Mouse (Mus musculus): ENCODE results near the gene Rab30. TPM values are rescaled to one million over a fixed set of nuclear protein-coding genes. Genes with fewer than 3 reads are reported as not detected.

The Rab30 gene
- 21.4 and 21.8 TPM in 2 replicates for polyA plus RNA-seq (2015; fragmentation: Nextera tagmentation; extraction: Ambion mirVana)

DNA sequence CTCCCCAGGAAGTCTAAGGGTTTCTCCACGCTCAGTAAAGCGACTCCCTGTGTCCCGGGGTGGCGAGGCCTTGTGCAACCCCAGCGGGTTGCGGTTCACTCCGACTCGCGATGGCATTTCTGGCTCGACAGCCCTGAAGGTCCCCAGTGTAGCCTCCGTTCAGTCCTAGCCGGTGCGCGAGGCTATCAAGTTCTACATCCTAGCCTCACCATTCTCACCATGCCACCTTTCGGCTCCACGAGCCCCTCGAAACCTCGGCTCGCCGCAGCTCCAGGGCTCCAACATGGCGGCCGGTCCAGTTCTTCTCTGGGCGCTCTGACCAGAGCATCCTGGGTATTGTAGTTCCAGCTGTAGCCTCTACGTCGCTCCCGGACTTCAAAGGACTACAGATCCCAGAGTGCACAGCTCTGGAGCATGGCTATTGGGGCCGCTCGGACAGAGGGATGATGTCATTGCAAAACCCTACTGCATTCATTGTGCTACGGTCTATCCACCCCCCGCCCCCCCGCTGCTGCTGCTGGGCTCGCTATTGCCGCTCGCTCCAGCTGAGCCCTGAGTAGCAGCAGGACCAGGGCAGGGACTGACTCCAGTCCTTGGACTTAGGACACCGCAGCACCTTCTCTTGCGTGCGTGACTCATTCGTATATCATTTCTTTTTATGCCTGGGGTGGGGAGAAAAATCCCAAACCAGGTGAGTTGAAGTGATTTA is at the start of gene Rab30:
Gene Rab30, plus strand, starts transcription at position 452 of the 709 bp plus-strand sequence.
- 0 out of 2 replicates have a peak, but pooled peaks cover 5% of the 10 kb centered on the region for H3K36me3 ChIP-seq
- H3K27ac ChIP-seq (replicated peaks) = peak within 1 kb of the TSS; percentile 95
- H3K9me3 ChIP-seq (replicated peaks) = no peaks in the 10 kb centered on the region
- peaks cover 28% of the 10 kb centered on the region for H3K4me1 ChIP-seq
- H3K9ac ChIP-seq = peak within 1 kb of the TSS; percentile 87
- no peaks in the 10 kb centered on the region for H3K27me3 ChIP-seq
- peak; percentile 100 for ATAC-seq (ENCODE audit: insufficient number of reproducible peaks, low FRiP score, low TSS enrichment, low read depth)
- peak within 1 kb of the TSS; percentile 84 for H3K4me3 ChIP-seq (replicated peaks)
- WGBS = under 1% methylated on average over 38 of the region's 38 CpGs
- H3K4me2 ChIP-seq (replicated peaks) = peak within 1 kb of the TSS; percentile 81

DNA sequence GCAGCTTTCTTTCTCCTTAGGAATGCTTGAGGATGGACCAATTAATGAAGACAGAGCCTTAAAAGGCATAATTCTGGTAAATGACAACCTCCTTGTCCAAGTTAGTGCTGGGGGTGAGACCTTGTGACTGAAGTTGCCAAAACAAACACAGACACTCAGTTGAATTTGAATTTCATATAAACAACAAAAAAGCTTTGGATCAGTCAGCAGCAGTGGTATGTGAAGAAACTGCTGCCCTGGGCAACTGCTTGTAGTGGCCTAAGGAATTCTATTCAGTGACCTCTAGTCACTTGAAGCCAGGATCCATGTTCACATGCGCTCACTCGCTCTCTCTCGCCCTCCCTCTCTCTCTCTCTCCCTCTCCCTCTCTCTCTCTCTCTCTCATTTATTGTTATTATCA is 45.0 kb upstream of the Rab30 start:
- Histone ChIP-seq H3K27ac (replicated peaks) (no peak overlapping the region), H3K4me2 (replicated peaks) (no peak overlapping the region), H3K27me3 (no peaks in the 10 kb centered on the region), H3K4me3 (replicated peaks) (no peak overlapping the region), H3K36me3 (no peaks in the 10 kb centered on the region), H3K4me1 (no peaks in the 10 kb centered on the region), H3K9me3 (replicated peaks) (no peaks in the 10 kb centered on the region), H3K9ac (no peak overlapping the region)
- no peak for ATAC-seq (ENCODE audit: insufficient number of reproducible peaks, low FRiP score, low TSS enrichment, low read depth)
- 82% methylated on average over 3 of the region's 3 CpGs for WGBS

DNA sequence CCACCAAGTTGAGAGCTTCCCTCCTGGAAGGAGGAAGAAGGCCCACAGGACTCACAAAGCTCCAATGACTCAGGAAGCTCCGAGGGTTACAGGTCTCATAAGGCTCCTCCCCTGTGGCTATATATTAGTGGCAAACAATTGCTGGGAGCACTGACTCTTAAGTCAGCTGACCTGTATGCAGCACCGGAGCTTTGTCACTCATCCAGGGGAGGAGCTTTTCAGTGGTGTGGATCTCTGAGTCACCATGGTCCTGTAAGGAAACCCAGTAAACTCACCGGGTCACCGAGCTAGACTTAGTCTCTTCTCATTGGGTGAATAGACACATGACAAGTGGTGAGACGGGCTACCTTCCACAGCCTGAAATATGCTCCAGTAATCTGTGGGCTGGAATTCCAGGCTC is 42.6 kb upstream of the Rab30 start:
- H3K4me1 ChIP-seq = no peaks in the 10 kb centered on the region
- no peak overlapping the region for H3K4me2 ChIP-seq (replicated peaks)
- ATAC-seq (ENCODE audit: insufficient number of reproducible peaks, low FRiP score, low TSS enrichment, low read depth) = no peak
- H3K27me3 ChIP-seq = no peaks in the 10 kb centered on the region
- H3K36me3 ChIP-seq = no peaks in the 10 kb centered on the region
- no peak overlapping the region for H3K4me3 ChIP-seq (replicated peaks)
- no peak overlapping the region for H3K9ac ChIP-seq
- H3K27ac ChIP-seq (replicated peaks) = no peak overlapping the region
- 75% methylated on average over 5 of the region's 5 CpGs for WGBS
- H3K9me3 ChIP-seq (replicated peaks) = no peaks in the 10 kb centered on the region

DNA sequence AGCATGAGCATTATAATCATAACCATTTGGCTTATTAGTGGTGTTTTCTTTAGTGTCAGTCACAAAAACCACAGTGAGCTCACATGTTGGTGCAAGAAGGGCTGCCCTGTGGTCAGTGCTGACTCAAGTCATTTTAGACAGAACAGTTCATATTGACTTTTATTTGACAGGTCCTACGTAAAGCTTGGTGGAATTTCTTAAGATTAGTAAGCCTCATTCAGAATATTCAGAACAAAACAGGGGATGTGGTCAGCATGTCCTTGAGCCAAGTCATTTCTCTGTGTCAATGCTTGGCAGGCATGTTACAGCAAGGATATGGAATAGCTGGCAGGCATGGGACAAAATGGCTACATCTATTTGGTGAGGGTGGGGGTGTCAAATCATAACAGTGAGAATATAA is 37.7 kb upstream of the Rab30 start:
- ATAC-seq (ENCODE audit: insufficient number of reproducible peaks, low FRiP score, low TSS enrichment, low read depth) = no peak
- Histone ChIP-seq H3K4me3 (replicated peaks) (no peak overlapping the region), H3K4me1 (peaks cover 6% of the 10 kb centered on the region; the same call in 1 of the 2 replicates), H3K27me3 (no peaks in the 10 kb centered on the region), H3K27ac (replicated peaks) (no peak overlapping the region), H3K9ac (no peak overlapping the region), H3K9me3 (replicated peaks) (no peaks in the 10 kb centered on the region), H3K4me2 (replicated peaks) (no peak overlapping the region), H3K36me3 (no peaks in the 10 kb centered on the region)
- 68% methylated on average over 1 of the region's 1 CpGs for WGBS

DNA sequence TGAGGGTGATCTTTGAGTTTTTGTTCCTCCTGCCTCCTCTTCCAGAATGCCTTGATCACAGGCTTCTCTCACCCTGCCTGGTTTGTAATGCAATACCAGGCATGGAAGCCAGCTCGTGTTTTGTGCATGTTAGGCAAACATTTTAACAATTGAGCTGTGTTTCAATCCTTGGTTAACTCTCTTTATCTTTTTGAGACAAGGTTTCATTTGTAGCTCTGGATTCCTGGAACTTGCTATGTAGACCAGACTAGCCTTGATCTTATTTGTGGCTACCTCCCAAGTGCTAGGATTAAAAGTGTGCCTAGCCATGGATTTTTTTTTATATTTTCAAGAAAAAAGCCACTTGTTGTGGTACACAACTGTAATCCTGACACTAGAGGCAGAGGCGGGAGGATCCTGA is 35.9 kb upstream of the Rab30 start:
- Histone ChIP-seq H3K9me3 (replicated peaks) (no peaks in the 10 kb centered on the region), H3K4me1 (peaks cover 6% of the 10 kb centered on the region; the same call in 1 of the 2 replicates), H3K27ac (replicated peaks) (no peak overlapping the region), H3K4me2 (replicated peaks) (no peak overlapping the region), H3K27me3 (no peaks in the 10 kb centered on the region), H3K4me3 (replicated peaks) (no peak overlapping the region), H3K36me3 (no peaks in the 10 kb centered on the region), H3K9ac (no peak overlapping the region)
- ATAC-seq (ENCODE audit: insufficient number of reproducible peaks, low FRiP score, low TSS enrichment, low read depth) = no peak
- 54% methylated on average over 2 of the region's 2 CpGs for WGBS

DNA sequence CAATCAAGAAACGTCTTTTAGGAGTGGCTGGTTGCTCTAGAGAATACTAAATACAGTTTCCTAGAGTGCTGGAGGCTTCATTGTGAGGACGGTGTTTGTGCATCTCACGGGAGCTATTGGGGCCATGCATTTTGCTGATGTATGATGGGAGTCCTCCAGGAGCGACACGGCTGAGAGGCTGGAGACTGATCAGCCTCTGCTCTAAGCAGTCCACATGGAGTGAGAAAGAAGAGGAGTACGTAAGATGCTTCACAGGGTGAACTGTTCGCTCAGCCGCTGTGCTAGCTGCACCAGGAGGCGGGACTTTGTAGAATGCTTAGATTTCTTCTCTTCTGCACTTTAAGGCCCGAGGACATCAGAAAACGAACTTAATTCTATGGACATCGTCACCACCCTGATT is 34.7 kb upstream of the Rab30 start:
- peak overlapping the region; percentile 17 for H3K4me2 ChIP-seq (replicated peaks)
- H3K9ac ChIP-seq = no peak overlapping the region

DNA sequence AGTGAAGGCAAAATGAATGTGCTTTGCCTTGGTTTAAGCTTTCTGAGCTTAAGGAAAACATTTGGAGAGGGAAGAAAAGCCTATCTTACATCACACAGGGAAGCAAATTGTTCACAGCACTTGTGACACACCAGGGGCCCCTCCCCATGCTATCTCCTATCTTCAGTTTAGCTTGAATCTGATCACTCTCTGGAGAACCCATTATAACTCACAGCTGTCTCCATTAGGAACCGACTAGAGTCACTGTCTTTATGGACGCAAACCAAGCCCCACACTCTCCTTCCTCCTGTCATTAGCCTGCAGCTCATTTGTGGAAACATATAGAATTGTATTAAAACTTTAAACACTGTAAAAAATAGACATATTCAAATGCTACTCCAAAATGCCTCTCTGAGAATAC is 31.8 kb upstream of the Rab30 start:
- Histone ChIP-seq H3K4me1 (peaks cover 6% of the 10 kb centered on the region; the same call in 1 of the 2 replicates), H3K4me2 (replicated peaks) (no peak overlapping the region), H3K27ac (replicated peaks) (no peak overlapping the region), H3K9ac (no peak overlapping the region), H3K9me3 (replicated peaks) (no peaks in the 10 kb centered on the region), H3K36me3 (no peaks in the 10 kb centered on the region), H3K27me3 (no peaks in the 10 kb centered on the region), H3K4me3 (replicated peaks) (no peak overlapping the region)
- no peak for ATAC-seq (ENCODE audit: insufficient number of reproducible peaks, low FRiP score, low TSS enrichment, low read depth)
- WGBS = 28% methylated on average over 2 of the region's 2 CpGs

More for the DNA sequence above, 34.7 kb upstream of the Rab30 start:
- WGBS = 57% methylated on average over 12 of the region's 12 CpGs
- H3K27me3 ChIP-seq = no peaks in the 10 kb centered on the region
- ATAC-seq (ENCODE audit: insufficient number of reproducible peaks, low FRiP score, low TSS enrichment, low read depth) = no peak
- no peak overlapping the region for H3K27ac ChIP-seq (replicated peaks)
- no peaks in the 10 kb centered on the region for H3K9me3 ChIP-seq (replicated peaks)
- H3K4me1 ChIP-seq = peaks cover 6% of the 10 kb centered on the region; the same call in 1 of the 2 replicates
- H3K36me3 ChIP-seq = no peaks in the 10 kb centered on the region
- H3K4me3 ChIP-seq (replicated peaks) = no peak overlapping the region

DNA sequence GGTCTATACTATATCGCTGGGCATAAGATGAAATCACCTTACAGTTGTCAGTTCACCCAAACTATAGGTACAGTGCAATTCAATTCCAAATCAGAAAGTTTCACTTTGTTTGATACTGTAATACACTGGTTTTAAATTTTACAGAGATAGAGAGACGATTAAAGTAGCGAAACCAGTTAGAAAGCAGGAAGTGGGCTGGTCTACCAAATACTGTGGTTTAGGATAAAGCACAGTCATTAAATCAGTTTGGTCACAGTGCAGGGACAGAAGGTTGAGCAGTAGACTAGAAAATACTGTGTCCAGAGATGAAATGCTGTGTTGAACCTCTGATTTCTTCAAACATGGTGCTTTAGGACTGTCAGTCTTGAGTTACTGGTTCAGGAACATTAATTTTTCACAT is 29.8 kb upstream of the Rab30 start:
- Histone ChIP-seq H3K4me1 (peaks cover 5% of the 10 kb centered on the region; the same call in 1 of the 2 replicates), H3K4me3 (replicated peaks) (no peak overlapping the region), H3K9ac (no peak overlapping the region), H3K9me3 (replicated peaks) (no peaks in the 10 kb centered on the region), H3K27ac (replicated peaks) (no peak overlapping the region), H3K36me3 (no peaks in the 10 kb centered on the region), H3K27me3 (no peaks in the 10 kb centered on the region), H3K4me2 (replicated peaks) (no peak overlapping the region)
- ATAC-seq (ENCODE audit: insufficient number of reproducible peaks, low FRiP score, low TSS enrichment, low read depth) = no peak
- WGBS = 68% methylated on average over 3 of the region's 3 CpGs

DNA sequence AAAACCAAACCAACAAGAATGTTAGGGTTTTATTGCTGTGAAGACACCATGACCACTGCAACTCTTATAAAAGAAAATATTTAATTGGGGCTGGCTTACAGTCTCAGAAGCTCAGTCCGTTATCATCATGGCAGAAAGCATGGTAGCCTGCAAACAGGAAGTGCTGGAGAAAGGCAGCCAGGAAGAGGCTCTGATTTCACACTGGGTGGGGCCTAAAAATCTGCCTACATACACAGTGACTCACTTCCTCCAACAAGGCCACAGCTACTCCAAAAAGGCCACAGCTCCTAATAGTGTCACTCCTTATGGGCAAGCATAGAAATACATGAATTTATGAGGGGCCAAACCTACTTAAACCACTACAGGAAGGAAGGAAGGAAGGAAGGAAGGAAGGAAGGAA is 26.3 kb upstream of the Rab30 start:
- no peak for ATAC-seq (ENCODE audit: insufficient number of reproducible peaks, low FRiP score, low TSS enrichment, low read depth)
- no peak overlapping the region for H3K27ac ChIP-seq (replicated peaks)
- H3K9ac ChIP-seq = no peak overlapping the region
- H3K4me1 ChIP-seq = no peaks in the 10 kb centered on the region
- H3K27me3 ChIP-seq = no peaks in the 10 kb centered on the region
- H3K4me2 ChIP-seq (replicated peaks) = no peak overlapping the region
- H3K4me3 ChIP-seq (replicated peaks) = no peak overlapping the region
- no peaks in the 10 kb centered on the region for H3K9me3 ChIP-seq (replicated peaks)
- H3K36me3 ChIP-seq = no peaks in the 10 kb centered on the region
- 81% methylated on average over 1 of the region's 1 CpGs for WGBS

DNA sequence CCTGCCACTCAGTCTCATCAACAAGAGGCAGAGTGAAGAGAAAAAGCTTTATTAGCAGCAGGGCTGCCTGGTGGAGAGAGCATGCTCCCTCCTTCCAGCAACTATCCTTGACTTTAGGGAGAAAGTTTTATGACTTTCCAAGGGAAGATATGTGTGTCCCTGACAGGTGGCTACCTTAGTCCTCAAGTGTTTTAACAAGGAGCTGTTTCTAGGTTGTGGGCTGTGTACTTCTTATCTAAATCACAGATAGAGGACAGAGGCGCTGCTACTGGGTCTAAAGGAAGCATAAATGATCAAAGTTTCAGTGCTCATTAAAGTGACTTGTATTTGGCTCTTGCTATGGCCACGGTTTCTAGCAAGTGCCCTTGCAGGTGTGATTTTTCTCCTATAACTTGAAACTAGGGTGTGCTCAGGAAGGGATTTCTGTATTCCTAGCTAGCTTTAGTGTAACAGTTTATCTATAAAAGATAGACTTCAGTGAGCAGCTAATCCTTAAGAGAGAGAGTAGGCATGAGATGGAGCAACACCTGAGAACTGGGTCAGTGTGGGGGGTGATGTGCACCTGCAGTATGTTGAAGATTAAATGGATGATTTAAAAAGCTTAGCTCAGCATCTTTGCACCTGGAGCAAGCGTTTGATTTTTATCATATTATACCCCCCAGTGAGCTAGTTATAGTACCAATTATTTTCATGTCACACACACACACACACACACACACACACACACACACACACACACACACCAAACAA is 21.1 kb upstream of the Rab30 start:
- H3K4me2 ChIP-seq (replicated peaks) = no peak overlapping the region
- no peak overlapping the region for H3K4me3 ChIP-seq (replicated peaks)
- no peak for ATAC-seq (ENCODE audit: insufficient number of reproducible peaks, low FRiP score, low TSS enrichment, low read depth)
- no peaks in the 10 kb centered on the region for H3K27me3 ChIP-seq
- no peak overlapping the region for H3K27ac ChIP-seq (replicated peaks)
- H3K36me3 ChIP-seq = no peaks in the 10 kb centered on the region
- H3K9ac ChIP-seq = no peak overlapping the region
- WGBS = 62% methylated on average over 3 of the region's 3 CpGs
- no peaks in the 10 kb centered on the region for H3K9me3 ChIP-seq (replicated peaks)
- H3K4me1 ChIP-seq = no peaks in the 10 kb centered on the region

DNA sequence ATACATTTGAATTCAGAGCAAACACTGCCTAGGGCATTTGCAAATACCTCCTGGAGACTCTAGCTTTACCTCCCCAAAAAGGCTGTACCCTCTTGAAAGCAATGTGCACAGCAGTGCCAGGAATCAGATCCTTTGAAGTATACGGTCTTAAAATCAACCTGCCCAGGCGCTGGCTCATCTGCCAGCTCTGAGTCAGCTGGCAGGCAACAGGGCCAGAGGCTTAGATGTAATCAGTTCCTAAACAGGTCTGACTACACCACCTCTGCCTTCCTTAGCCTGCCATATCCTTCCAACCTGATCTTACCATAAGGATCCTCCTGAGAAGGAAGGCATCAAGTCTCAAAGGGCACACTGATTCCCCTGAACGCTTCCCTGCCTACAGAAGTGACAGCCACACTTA is 17.7 kb upstream of the Rab30 start:
- no peak for ATAC-seq (ENCODE audit: insufficient number of reproducible peaks, low FRiP score, low TSS enrichment, low read depth)
- Histone ChIP-seq H3K4me3 (replicated peaks) (no peak overlapping the region), H3K9me3 (replicated peaks) (no peaks in the 10 kb centered on the region), H3K4me1 (no peaks in the 10 kb centered on the region), H3K27me3 (no peaks in the 10 kb centered on the region), H3K9ac (no peak overlapping the region), H3K4me2 (replicated peaks) (no peak overlapping the region), H3K27ac (replicated peaks) (no peak overlapping the region), H3K36me3 (no peaks in the 10 kb centered on the region)
- 23% methylated on average over 3 of the region's 3 CpGs for WGBS
